Mouse (Mus musculus) liver, adult 2 months (tissue): Measurements from ENCODE around the gene Olfr103.

ENCODE experiments used
- CTCF ChIP-seq: fragments of 200-500 bp; IDR thresholded peaks from 2 replicates; pipeline ENCODE4 v1.5.1; 2011; ENCODE audit warnings: low read depth, low read length, control low read depth
- POLR2A ChIP-seq: fragments of 200-500 bp; IDR thresholded peaks from 2 replicates; pipeline ENCODE4 v1.6.1; 2011; ENCODE audit warnings: low read length, control low read depth; ENCODE audit not compliant: insufficient read depth; ENCODE audit errors: extremely low read depth

GRCm38 (mm10) chr17:37308483-37308882, 31.0 kb downstream of the Olfr103 start:
- TF ChIP-seq CTCF: no peak
- no peak for TF ChIP-seq POLR2A
